Mouse (Mus musculus): ENCODE measurements at regions not wholly inside any gene's neighbourhood (a gene's known extent, or its start where the extent isn't known, plus 50 kb on each side); places are given as distances from the start of the nearest gene placed in this dataset.

DNA sequence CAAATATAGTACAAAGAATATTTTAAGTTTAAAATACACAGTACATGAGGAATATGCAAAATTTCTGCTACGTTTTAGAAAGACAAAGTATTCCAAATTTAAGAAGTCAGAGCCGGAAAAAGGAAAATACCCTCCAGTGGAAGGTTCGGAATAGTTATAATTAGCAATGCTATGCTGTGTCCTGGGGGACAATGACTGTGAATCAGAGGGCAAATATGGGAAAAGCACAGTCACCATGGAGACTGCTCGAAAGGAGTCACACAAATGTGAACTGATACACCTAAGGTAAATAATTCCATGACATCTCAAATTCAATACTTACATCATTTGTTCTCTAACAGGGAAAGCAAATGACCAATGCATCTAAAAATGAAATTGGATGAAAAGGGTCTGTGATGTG is 707.0 kb upstream of the Nectin3 start:
- DNase-seq (ENCODE audit: inconsistent ontology term), result no peak

DNA sequence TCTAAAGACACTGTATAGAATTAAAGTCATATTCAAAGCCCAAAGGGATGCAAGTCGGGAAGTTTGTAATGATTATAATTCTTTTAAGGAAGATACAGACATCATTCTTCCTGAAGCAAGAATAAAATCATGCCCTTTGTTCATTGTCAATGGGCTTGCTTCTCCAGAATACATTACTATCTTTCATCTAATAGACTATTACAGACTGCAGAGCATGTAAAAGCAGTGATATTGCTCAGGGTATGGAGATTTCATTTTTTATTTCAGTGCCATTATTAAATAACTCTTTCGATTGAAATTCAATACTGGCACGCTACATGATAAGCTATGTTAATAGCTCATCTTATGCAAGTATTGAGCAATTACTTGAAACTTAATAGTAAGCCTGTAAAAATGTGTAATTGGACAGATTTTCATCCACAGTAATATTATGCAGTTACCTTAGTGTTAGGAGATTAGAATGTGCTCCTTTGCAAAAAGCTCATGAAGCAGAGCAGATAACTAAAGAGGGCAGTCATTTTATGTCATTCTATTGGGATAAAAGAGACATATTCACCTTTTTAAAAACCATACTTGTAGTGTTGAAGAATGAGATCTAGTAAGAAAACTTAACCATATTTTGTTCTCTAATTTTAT is 706.5 kb upstream of the Nectin3 start:
- DNase-seq (ENCODE audit: inconsistent ontology term), result no peak

GRCm38 (mm10) chr16:47204031-47204430 is 705.7 kb upstream of the Nectin3 start:
- no peak for DNase-seq (ENCODE audit: inconsistent ontology term)

DNA sequence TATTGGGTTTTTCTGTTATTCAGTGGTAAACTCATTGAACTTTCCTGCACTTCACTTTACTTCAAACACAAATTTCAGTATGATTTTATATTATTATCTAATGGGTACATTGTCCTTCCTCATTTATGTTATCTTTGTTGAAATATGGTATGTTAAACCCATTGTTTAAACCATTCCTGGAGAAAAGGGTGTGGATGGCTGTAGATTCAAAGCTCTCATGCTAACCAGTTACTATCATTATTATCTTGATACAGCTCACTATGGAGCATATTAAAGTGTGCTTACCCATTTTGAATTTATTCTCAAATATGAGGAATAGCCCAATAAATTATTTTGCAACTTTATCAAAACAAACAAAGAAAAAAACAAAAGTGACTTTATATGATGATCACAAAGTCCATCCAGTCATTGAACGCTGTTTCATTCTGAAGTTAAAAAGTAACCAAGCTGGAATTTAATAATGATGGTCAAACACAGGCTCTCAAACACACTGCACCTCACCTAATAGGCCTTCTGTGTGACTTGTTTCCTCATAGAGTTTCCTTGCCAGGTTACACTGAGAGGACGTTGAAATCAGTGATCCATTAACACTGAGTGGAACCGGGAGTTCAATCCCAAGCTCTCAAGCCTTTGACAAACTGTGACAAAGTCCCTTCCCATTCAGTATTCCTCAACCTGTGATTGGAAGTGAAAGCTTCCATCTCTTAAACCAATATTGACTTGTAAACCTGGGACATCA is 673.3 kb upstream of the Nectin3 start:
- DNase-seq (ENCODE audit: inconsistent ontology term), result no peak

GRCm38 (mm10) chr16:47164573-47164972 is 666.2 kb upstream of the Nectin3 start:
- peak; percentile 66 for DNase-seq (ENCODE audit: inconsistent ontology term)
